Mouse (Mus musculus) retina, adult 2 months (tissue): ENCODE data around the gene Csnk1g1.

Experiments used
- DNase-seq: peaks from one replicate; pipeline ENCODE4 v3.0.0-alpha.2; 2012; ENCODE audit warnings: low read depth, low spot score

Csnk1g1 gene

DNA sequence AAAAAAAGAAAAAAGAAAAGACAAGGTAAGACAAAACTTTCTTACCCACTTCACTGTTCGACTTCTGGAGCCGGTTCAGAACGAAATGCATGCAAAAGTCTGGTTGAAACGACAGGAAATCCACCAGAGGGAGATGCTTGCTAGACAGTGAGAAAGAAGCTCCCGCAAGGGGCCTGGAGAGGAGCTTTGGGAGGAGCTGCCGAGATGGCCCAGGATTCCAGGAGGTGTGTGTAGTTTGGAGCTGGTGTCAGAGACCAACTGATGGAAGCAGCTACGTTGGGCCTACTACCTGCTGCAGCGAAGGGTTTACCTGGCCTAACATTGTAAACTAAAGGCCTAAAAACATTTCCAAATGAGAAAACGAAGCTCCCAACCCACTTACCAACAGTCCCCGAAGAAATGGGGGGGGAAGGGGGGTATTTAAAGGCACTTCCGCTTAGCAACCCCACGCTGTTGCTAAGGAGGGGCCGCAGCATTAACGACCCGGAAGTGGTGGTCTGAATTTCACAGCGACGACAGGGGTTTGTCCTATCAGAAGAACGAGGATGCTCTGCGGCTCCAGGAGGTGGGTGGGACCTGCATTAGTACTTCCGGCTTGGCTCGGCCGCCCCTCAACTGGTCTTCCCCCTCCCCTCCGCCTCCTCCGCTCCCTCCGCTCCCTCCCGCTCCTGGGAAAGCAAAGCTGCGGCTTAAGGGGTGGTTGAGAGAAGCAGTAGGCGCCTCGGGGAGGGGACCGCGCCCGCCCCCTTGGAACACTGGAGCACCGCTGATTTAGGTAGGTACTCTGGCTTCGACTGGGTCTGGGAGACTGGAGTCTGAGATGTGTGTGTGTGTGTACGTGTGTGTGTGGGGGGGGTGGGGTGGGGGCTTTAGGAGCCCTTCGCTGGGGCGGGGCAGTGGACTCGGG, at the start of gene Csnk1g1, which contains the start of gene Trip4:
Gene Csnk1g1 (plus strand): TSS at position 531 of the 907 bp plus-strand sequence.
Gene Trip4 (minus strand): TSS at position 401 of the 907 bp plus-strand sequence.
- peak; percentile 94 for DNase-seq

DNA sequence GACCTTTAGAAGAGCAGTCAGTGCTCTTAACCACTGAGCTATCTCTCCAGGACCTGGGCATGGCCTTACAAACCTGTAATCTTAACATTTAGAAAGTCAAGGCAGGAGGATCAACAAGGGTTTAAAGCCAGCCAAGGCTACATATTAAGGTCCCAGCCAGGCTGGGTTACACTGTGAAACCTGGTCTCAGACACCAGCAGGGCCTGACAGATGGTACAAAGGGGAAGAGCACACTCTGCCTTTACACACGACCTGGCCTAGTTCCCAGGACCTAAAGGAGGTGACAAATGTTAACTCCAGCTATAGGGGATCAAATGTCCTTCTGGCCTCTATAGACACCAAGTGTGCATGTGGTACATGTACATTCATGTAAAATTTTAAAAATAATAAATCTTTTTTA, 49.1 kb upstream of the Csnk1g1 start:
- no peak for DNase-seq

DNA sequence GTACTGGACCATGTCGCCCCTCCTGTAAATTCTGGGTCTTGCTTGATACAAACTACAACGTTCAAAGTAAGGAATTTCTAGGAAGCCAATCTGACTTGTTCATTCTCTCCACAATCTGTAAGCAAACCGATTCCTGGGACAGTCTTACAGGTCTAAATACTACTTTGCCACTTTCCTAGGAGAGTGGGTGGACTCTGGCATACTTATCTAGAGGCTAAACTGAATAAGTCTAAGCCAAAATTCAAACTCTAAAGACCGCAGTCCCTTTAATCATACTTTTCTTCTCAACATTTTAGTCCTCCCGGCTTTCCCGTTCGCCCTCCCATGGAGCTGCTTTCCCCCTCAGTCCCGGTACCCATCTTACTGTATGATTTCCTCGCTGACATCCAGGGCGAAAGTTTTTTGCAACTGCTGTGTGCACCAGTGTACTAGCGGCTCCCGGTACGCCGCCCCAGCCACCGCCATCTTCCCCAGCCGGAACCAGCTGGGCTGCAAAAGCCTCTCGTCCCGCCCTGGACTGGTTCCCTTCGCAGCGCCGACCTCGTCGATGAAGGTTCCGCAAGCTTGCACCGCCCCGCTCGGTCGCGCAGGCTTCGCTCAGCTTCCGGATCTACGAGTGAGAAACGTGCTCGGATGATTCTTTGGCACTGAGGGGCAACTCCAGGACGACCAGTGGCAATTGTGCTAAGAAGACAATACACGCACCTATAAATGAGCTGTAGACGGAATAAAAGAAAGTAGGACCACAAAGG, 24.0 kb upstream of the Csnk1g1 start:
- DNase-seq: peak; percentile 76

DNA sequence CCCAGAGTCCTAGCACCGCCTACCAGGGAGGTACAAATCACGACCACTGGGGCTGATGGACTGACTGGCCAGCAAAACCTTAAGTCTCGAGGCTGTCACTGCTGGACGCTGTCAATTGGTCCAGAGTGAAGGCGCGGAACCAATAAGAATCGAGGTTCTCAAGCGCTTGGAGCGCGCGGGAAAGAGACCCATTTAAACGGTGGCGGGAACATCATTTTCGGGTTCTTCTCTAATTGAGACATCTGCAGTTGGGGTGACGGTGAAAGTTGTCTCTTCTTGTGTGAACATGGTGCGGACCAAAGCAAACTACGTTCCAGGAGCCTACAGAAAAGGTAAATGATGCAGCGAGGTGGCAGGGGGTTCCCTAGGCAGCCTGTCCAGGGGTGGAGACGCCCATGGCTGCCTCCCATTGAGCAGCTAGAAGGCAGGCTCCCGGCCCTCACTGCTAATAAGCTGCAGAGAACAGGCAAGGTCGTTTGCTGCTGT, 18.5 kb upstream of the Csnk1g1 start, which contains the start of gene Pclaf:
Gene Pclaf (plus strand): TSS at position 95 of the 486 bp plus-strand sequence.
- DNase-seq: no peak

DNA sequence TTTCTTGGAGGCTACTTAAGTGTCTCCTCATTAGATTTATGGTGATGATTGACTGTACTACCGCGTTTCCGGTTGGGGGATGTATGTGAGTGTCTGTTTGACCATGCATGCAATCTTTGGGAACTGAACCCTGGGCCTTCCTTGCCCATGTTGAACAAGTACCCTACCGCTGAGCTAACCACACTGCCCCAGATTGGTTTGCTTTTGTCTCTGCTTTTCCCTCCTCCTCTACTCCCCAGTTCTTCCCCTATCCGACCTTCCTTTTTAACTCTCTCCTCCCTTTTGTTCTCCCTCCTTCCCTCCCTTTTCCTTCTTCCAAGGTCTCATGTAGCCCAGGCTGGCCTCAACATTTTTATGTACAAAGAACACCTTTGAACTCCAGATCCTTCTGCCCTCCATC, 17.6 kb upstream of the Csnk1g1 start:
- DNase-seq: no peak

DNA sequence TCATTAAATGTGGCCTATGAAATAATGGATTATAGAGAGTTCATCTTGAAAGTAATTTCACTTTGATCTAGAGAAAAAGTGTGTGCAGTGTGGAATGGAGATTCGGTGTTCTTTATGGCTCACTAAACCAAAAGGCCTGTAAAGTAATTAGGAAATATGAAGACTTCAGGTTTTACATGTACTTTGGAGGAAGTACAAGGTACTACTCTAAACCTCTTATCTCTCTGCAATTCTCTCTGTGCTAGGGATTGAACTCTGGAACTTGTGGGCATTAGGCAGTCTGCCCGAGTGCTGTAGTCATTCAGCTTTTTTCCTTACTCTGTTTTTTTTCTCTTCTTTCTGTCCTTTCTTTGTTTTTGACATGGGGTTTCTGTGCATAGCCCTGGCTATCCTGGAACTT, 11.7 kb upstream of the Csnk1g1 start:
- no peak for DNase-seq

DNA sequence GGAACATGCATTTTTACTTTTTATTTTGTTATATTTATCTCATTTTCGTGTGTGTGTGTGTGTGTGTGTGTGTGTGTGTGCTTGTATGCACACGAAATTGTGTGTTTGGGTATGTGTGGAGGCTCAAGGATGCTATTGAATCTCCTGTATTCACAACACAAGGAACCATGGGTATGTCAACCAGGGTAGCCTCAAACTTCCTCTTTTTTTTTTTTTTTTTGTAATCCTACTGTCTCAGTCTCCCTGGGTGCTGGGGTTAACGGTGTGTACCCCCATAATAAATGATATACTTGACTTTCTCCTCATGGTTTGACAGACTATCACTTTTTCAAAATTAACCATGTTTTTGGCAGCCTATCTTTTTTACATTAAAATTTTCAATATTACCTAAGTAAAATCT, 5.8 kb upstream of the Csnk1g1 start:
- no peak for DNase-seq

DNA sequence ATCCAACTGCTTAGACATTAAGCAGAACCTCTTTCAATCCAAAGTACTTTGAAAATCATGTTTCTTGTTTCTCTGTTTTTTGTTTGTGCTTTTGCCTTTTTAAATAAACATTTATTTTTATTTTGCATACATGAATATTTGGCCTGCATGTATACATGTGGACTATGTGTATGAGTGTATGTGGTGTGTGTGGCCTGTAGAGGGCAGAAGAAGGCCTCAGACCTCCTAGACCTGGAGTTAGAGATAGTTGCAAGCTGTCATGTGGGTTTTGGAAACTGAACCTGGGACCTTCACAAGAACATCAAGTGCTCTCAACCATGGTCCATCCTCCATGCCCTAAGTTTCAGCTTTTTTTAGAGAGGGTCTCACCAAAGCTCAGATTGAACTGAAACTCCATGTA, 5.3 kb upstream of the Csnk1g1 start:
- no peak for DNase-seq

DNA sequence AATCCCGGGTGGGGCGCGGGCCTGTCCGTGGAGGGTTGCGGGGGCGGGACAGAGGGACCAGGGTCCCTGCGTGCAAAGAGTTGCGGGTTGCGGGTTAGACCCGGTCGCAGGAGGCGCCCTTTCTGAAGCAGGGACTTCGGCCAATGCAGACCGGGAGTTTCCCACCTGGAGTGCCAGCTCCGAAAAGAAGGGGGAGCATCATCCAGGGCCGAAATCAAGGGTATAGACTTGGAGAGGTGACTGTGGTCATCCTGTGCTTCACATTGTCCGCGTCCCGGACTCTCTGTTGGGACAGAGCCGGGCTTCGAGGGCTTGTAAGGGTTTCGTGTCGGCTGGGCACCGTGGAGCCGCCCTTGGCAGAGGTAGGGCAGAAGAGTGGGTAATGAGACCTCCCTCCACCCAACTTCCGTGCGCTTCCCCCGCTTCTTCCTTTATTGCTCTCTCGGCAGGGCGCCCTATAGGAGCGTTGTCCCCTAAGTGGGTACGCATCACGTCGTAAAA, 627 bp downstream of the Csnk1g1 start:
- no peak for DNase-seq

DNA sequence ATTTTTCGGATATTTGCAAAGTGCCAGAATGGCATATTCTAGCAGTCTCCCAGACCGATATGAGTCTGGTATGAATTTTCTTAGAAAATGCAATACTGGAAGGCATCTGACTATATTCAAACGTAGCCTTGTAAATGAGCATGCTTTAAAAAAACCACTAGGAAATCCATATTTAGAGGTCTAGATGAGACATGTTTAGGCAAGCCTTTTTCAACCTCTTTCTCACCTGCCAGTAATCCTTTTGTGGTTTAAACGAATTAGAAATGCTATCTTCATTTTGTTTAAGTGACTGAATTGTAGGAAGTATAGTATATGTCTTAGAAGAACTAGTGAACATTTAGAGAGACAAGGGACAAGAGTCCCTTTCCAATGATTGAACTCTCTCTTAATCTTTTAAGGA, 1.1 kb downstream of the Csnk1g1 start:
- DNase-seq: no peak

DNA sequence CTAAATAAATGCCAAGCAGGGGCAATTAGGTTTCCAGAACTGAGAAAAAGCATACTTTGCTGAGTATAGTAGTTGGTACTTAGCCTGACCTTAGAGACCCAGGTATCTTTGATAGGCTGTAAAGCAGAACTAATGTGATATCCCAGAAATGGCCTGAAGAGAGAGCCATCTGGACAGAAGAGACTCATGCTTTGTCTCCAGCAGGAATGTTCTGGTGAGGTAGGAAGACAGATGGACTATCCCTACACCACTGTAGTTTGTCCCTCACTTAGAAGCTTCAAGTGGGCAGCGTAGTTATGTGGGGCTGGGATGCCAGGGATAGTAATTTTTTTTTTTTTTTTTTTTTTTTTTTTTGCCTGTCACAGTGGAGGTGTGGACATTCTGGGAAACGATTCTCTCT, 5.3 kb downstream of the Csnk1g1 start:
- no peak for DNase-seq

DNA sequence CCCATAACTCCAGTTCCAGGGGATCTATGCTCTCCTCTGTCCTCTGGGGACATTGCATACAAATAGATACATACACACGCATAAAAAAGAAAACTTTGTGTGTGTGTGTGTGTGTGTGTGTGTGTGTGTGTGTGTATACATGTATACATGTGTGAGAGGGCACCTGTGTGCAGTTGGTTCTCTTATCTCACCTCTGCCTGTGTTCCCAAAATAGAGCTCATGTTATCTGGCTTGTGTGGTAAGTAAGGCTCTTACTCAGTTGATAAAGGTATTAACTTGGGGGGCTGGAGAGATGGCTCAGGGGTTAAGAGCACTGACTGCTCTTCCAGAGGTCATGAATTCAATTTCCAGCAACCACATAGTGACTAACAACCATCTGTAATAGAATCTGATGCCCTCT, 8.3 kb downstream of the Csnk1g1 start:
- DNase-seq: no peak

DNA sequence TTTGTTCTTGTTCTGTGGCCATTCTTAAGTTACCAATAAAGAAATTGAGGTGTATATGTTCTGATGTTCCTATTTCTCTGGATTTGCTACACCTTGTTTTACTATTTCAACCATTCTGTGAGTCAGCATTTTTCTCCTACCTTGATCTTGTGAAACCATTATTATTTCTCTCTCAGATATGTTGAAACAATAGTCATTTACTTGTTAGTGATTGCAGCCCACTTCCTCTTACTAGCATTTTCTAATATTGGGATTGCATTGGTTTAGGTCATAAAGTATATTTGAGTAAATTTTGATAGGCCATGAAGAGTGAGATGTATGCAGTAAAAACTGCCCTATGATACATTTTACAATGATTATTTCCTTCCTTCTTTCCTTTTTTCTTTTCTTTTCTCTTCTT, 19.7 kb downstream of the Csnk1g1 start:
- no peak for DNase-seq

DNA sequence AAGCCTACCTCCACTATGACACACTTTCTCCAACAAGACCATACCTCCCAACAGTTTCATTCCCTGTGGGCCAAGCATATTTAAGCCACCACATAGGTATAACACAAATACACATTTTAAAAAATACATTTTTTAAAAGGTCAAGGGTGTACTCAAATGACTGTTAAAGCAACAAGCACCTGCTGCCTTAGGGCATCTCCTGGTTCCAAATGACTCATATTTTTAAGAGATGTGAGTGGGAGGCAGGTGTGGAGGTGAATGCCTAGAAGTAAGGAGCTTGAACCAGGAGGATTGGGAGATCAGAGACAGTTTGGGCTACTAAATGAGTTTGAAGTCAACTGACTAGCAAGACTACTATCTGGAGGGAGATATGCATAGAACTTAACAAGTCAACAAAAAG, 21.1 kb downstream of the Csnk1g1 start:
- DNase-seq: no peak

DNA sequence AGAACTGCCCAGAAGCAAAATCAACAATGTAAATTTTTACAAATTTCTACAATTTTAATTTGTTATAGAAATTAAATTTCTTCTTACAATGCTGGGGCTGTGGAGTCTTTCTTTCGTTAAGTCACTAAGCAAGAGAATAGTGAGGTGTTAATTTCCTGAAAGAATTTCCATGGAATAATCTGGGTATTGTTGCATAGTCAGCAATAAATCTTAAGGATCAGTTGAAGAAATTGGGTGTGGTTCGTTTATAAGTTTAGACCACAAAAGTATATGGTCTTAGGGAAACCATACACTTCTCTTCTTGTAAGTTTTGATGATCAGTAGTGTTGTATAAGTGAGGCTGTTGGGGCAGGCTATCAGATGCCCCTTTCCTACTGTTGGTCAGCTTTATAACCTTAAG, 28.8 kb downstream of the Csnk1g1 start:
- no peak for DNase-seq

DNA sequence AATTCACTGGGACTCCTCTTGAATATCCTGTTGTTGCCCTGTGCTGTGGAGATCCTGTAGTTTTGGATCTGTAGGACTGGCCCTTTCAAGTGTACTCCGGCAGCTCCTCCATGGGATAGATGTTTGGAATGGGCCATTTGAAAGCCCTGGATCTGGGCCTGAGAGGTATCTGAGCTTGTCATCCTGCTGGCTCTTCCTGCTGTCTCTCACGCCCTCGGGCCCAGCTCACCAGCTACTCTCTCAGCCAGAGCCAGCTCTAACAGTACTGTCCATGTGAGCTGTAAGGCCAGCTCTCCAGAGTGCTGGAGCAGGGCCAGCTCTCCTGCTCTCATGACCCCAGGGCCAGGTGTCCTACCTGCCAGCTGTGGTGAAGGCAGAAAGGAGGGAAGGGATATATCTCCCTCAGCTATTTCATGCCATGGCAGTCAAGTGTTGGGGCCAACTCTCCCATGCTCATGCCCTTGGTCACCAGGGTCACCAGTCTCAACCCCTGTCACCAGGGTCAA, 42.4 kb downstream of the Csnk1g1 start:
- DNase-seq: no peak

DNA sequence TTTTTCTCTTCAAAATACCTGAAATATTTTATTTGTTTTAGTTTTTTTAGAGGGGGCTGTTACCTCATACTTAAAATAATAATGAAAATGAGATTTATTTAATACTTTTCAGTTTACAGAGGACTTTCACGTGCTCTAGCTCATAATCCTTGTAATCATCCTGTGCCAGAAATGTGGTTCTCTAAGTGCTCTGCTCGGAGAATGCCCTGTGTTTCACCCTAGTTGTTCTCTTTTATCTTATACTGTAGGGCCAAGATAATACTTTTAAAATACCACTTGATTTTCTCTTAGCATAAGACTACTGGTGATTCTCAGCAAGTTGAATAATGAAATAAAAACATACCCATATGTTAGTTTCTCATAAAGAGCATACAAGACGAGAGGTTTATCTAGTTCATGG, 61.3 kb downstream of the Csnk1g1 start:
- no peak for DNase-seq

DNA sequence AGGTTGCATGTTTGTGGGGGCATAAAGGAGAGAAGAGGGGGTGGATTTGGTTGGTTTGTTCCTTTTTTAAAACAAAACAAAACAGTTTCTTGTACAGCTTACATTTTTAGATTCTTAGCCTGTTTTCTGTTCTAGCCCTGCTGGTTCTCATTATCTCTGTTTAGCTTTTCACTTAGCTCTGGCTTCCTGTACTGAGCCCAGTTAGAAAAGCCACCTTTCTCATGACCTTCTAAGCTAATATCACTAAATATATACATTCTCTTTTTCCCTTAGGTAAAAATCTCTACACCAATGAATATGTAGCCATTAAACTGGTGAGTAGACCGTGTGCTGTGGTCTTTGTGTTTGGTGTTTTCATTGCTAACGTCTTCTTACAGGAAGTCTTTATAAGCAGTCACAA, 64.5 kb downstream of the Csnk1g1 start:
- DNase-seq: no peak

DNA sequence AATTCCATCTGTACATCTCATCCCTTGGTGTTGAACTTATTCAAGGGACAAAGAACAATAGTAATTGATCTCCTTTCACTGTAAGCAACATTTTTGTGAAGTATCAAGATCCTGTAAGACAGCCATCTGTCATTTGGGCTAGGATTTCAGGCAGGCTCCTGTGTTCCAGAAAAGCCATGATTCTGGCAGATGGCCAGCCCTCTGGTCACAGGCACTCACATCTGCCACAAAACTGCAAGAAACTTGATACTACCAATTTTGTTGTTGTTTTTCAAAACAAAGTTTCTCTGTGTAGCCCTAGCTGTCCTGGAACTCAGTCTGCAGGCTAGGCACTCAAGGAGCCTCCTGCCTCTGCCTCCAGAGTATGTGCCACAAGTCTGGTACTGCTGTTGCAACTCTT, 67.2 kb downstream of the Csnk1g1 start:
- DNase-seq: peak; percentile 16

DNA sequence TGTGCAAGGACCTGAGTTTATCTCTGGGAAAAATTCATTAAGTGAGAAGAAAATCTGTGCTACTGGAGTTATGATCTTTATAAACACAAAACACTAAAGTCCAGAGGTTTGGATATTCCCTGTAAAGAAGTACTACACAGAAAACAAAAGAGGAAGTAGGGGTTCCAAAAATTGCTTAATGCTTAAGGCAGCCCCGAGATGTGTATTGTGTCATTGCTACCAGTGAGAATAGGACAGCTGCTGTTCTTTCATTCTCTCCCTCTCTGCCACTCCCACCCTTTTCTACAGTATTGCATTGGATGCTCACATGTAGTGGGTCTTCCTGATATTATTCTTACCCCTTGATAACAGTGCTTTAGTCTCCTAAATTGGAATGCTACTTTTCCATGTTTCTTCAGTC, 74.1 kb downstream of the Csnk1g1 start:
- no peak for DNase-seq

DNA sequence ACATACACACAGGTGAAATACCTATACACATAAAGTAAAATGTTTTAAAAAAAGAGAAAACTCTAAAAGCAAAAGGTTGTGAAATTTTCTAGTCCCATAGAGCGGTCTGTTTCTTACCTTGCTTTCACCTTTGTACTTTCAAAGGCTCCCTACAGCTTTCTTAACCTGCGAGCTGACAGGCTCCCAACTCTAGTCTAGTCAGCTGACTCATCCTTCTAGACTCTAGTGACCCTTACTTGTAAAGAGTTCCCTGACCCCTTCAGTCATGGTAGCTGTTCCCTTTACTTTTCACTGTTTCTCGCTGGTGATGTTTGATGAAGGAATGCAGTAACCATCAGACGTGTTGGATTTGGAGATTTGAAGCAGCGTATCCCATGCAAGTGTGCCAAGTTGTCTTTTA, 78.3 kb downstream of the Csnk1g1 start:
- DNase-seq: no peak
